Mouse (Mus musculus) yolk sac, embryonic 10.5 days (tissue): Measurements from ENCODE around the gene Gnb3.
A peak's percentile ranks its signal among the peaks of the same experiment; 100 is the strongest.
"Not testable (repeated sequence)": the region's sequence is repeated elsewhere in the genome, so short reads cannot be mapped to it uniquely, and the experiment has no call there.

ENCODE experiments used
- DNase-seq: peaks from one replicate; pipeline ENCODE4 v3.0.0-alpha.2; 2017; ENCODE audit warnings: low spot score

Gnb3 gene

DNA sequence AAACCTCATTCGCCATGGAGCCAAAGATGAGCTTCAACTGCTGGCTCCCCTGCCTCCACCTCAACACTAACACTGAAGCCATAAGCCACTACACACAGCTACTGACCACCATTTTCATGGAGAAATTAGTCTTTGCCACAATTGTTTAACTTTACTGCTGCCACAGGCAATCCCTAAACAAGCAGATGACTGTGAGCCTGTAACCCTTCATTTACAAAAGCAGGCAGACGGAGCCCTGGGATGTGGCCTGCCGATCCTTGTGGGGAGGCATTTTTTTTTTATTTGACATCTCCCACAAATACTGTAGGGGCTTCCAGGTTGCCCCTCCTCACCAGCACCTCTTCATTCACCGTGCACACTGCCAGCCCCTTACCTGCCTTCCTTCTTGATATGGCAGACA lies 23.5 kb downstream of the Gnb3 start:
- no peak for DNase-seq

DNA sequence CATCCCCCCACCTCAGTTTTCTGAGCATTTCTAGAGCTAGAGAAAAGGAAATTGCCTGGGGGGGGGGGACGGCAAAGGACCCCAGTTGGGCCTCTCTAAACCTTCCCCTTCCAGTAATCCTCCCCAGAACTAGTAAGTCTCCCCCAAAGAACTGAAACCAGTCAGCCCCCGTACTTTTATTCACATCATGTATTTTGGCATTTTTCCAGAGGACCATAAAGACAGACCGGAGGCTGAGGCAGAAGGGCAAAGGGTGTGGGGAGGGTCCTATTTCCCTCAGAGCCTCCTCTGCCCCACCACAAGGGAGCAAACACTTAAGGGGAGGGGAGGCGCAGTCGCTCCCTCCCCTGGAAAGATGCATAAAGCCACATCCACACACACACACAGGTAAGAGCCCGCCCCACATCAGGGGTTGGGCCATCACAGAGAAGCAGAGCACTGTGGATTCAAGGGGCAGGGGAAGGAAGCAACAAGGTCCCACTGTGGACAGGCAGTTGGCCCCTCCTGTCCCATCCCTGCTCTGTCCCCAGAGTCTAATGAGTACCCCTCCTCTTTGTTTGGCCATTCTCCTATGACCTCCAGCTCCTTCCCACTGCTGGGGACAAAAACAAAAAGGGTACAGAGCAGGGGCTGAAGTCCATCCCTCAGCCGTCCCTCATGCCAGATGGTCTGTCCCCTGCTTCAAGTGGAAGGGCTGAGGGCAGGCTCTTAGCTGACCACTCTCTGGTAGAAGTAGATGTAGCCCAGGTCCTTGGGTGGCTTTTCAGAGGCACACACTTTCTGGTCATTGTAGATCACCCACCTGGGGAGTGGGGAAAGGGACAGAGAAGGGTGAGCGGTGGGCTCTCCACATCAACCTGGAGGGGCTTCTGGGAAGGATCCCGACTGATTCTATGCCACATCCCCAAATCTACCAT lies 25.0 kb downstream of the Gnb3 start:
- DNase-seq, result no peak

DNA sequence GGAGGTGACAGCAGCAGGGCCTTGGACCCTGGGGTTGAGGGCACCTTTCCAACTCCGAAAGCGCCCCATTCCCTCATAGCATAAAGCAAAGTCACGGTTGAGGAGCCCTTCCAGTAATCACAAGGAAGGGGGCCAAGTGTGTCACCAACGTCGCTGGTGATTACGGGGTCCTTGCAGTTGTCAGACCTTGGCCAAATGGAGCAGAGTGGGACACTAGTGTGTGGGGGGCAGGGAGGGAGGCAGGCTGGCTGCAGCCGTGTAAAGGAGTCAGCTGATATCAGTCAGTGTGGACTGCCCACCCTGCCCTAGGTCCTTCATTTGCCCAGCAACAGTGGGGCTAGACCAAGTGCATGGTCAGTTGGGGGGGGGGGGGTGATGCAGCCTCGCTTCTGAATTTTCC lies 25.6 kb downstream of the Gnb3 start:
- no peak for DNase-seq

DNA sequence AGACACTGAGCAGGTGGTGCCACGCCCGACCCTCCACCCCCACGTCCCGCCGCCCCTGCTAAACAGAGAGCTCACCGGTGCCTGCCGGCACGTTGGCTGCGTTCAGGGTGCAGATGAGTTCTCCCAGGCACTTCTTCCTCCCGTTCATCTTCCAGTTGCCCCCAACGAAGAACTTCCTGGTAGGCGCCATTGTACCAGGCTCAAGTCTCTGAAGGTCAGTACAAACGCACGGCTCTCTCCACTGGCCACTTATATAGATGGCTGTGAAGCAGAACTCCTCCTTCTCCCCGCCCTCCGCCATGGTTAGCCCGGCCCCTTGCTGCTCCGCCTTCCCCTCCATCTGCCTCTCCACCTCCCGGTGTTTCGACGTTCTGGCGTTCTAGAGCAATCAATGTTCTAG lies 26.1 kb downstream of the Gnb3 start, which contains the start of gene Tpi1:
Gene Tpi1, minus strand, starts transcription at position 364 of the 400 bp plus-strand sequence.
- peak; percentile 95 for DNase-seq

DNA sequence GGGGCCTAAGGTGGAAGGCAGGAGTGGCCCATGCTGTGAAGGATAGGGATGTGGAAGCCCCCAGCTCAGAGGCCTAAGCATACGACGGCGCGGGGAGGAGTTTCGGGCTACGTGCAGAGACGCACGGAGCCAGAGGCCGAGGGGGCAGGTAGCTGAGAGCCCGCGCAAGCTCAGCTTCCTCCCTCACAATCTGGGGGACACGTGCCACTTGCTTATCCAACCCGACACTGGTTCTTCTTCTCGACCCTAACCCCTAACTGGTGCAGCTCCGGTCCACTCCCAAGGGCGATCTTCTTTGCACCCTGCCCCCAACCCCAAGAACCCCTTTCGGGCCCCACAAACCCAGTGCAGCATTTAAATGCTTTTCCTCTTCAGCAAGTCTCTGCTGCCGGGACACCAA lies 26.6 kb downstream of the Gnb3 start:
- peak; percentile 78 for DNase-seq

DNA sequence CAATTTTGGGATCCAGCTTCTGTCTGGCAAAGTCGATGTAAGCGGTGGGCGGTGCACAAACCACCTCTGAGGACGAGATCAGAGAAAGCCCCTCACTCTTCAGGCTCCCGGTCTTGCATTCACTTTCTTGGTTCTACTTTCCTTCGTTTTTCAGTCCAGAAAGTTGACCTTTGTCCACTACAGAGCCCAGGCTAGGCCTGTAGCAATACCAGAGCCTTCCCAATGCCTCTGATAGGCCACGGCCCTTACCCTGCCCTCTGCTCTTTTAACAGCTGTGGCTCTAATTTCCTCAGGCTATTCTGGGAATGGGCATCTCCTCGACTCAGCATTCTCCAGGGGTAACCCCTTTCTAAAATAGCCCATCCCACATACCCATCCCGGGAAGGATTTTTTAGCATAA lies 27.2 kb downstream of the Gnb3 start:
- DNase-seq, result peak; percentile 48

DNA sequence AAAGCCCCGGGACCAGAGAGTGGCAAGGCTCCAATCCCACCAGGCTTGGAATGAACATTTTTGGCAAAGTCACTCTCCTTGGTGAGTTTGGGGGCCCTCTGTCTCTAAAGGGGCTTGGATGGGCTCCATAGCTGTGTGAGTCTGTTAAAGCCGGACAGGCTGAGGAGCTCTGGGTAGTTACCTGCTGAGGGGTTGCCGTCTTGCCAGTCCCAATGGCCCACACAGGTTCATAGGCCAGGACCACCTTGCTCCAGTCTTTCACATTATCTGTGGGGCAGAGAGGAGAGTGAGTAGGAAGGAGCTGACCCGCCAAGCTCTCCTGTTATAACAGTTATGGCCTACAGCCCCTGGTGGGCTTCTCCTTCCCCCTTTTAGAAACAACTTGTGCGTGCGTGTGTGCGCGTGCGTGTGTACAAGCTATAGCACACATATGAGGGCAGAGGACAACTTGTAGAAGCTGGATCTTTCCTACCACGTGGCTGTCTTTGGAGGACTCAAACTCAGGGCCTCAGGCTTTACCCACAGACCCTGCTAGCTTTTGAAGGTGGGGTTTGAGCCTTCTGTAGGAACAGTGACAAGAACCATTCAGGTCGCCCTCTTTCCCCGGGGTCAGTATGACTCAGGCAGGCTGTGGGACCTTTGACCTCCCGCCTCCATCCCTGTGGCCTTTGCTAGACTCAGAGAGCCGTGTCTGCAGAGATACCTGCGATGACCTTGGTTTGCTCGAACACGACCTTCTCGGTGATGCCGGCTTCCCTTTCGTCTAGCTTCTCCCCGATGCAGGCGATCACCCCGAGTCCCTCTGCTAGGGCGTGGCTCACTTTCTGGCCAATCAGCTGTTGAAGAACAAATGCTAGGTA lies 28.1 kb downstream of the Gnb3 start:
- peak; percentile 81 for DNase-seq

DNA sequence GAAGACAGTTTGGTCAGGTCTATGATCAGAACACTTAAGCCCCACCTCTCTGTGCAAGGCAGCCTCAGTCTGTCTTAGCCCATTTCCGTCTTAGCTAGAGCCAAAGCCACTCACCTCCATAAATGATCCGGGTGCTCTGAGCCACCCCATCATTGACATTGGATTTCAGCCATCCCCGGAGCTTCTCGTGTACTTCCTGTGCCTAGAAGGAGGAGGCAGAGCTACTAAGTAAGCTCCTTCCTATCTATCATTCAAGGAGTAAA lies 28.7 kb downstream of the Gnb3 start:
- no peak for DNase-seq

DNA sequence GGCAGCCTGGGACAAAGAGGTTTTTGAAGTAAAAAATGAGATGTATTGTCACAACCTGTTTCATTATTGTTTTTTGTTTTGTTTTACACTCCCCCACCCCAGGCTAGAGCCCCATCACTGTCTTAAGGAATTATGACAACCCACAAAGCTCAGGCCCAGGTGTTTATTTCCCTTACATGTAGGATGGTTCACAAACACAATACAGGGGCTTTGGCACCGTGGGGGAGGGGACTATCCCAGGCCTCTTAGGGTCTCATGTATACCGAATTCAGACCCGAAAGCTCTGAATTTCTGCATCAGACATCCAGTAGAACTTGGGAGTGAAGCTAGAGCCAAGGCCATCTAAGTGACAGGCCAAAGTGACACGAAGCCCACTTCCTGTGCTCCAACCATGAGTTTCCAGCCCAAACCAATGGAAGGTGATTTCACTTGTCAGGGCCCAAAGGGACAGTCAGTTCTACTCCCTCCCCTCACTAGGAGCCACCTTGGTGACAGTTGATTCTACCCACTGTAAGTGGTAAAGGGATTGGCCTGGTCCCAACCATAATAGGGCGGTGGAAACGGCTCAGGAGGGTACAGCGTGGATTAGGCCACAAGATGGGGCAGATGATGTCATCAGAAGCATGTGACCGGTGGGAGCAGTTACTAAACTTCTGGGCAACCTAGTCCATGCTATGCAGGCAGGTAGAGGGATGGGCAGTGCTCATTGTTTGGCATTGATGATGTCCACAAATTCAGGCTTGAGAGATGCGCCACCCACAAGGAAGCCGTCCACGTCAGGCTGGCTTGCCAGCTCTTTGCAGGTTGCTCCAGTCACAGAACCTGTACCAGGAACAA lies 29.3 kb downstream of the Gnb3 start:
- not testable (repeated sequence) for DNase-seq

DNA sequence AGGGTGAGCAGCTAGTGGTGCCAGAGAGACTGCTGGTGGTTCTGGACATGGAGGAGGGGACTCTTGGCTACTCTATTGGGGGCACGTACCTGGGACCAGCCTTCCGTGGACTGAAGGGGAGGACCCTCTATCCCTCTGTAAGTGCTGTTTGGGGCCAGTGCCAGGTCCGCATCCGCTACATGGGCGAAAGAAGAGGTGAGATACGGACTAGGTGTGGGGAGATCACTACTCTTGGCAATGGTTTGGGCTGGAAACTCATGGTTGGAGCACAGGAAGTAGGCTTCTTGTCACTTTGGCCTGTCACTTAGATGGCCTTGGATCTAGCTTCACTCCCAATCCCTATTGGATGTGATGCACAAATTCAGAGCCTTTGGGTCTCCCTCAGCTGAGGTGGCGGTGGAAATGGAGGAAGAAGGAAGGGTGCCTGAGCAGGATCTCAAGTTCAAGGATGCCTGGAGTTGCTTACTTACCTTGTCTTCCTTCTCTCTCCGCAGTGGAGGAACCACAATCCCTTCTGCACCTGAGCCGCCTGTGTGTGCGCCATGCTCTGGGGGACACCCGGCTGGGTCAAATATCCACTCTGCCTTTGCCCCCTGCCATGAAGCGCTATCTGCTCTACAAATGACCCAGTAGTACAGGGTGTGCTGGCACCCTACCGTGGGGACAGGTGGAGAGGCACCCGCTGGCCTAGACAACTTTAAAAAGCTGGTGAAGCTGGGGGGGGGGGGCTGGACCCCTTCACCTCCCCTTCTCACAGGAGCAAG lies 30.1 kb downstream of the Gnb3 start:
- DNase-seq, result no peak

DNA sequence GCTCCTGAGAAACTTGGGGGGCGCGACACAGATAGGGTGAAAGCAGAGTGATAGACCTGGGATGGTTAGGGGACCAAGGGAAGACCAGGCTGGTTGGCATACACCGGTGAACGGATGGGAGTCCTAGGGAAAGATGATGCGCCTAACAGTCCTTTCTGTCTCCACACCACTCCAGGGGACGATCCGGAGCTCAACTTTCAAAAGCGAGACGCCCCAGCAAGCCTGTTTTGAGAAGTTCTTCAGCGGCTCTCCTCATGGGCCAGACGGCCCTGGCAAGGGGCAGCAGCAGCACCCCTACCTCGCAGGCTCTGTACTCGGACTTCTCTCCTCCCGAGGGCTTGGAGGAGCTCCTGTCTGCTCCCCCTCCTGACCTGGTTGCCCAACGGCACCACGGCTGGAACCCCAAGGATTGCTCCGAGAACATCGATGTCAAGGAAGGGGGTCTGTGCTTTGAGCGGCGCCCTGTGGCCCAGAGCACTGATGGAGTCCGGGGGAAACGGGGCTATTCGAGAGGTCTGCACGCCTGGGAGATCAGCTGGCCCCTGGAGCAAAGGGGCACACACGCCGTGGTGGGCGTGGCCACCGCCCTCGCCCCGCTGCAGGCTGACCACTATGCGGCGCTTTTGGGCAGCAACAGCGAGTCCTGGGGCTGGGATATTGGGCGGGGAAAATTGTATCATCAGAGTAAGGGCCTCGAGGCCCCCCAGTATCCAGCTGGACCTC lies 30.9 kb downstream of the Gnb3 start:
- DNase-seq, result peak; percentile 88

DNA sequence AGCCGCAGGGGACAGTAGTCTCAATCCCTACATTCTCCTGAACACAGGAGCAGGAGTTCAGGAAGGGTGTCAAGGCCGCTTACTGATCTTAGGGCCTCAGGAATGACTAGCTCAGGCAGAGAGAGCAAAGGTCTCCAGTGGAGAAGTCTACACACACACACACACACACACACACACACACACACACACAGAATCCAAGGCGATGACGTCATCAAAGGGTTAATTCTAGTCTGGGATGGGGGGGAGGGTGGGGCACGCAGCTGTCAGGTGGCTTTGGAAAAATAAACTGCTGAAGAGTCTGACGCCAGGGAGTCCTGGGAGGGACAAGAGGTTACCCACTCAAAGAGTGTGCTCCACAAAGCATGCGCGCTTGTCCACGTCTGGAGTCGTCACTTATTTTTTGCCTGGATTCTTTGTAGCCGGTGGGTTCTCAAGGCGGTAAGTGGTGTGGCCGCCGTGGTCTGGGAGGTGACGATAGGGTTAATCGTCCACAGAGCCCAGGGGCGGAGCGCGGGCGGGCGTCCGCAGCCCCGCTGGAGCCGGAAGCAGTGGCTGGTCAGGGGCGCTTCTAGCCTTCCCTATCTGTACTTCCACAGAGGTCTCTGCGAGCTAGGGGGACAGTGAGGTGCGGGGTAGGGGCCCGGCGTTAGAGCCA lies 31.6 kb downstream of the Gnb3 start, which contains the start of gene Spsb2:
Gene Spsb2, plus strand, starts transcription at position 304 of the 655 bp plus-strand sequence.
- peak; percentile 92 for DNase-seq

DNA sequence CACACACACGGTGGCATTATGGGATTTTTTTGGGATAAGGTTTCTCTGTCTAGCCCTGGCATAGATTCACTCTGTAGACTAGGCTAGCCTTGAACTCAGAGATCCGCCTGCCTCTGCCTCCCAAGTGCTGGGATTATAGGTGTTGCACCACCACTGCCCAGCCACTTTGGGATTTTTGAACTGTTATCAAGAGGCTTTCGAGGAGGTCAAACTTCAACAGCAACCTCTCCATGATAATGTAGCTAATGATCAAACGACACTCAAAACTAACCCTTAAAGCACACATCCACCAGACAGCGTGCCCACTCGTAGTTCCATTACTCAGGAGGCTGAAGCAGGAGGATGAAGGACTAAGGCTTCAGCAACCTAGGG lies 32.1 kb downstream of the Gnb3 start:
- no peak for DNase-seq

DNA sequence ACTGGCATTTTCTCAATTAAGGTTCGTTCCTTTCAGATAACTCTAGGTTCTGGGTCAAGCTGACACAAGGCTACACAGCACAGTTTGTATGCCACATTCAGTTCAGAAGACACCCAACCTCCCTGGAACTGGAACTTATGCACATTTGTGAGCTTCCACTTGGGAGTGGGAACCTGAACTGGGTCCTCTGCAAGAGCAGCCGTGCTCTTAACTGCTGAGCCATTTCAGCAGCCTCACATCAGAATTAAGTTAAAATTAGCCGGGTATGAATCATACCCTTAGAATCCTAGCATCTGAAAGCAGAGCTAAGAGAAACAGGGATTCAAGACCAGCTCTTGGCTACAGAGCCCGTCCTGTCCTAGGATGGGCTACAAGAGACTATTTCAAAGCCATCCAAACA lies 32.7 kb downstream of the Gnb3 start:
- no peak for DNase-seq

DNA sequence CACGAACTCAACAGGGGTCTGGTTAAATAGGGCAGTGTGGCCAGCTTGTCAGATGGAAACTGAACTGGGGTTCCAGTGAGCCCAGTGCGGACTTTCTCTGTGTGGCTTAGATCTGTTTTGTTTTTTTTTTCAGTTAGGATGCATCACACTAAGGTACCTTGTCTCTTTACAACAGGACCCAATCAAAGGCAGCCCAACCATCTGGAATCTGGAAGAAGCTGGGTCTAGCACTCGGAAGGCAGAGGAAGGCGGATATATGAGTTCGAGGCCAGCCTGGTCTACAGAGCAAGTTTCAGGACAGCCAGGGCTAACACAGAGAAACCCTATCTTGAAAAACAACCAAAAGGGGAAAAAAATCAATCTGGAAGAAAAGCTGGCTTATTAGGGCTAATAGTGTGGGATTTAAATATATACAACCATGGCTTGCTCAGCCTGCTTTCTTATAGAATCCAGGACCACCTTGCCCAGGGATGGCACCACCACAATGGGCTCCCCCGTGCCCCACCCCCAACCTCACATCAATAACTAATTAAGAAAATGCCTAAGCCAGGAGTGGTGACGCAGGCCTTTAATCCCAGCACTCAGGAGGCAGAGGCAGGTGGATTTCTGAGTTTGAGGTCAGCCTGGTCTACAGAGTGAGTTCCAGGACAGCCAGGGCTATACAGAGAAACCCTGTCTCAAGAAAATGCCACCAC lies 33.5 kb downstream of the Gnb3 start:
- DNase-seq, result no peak

DNA sequence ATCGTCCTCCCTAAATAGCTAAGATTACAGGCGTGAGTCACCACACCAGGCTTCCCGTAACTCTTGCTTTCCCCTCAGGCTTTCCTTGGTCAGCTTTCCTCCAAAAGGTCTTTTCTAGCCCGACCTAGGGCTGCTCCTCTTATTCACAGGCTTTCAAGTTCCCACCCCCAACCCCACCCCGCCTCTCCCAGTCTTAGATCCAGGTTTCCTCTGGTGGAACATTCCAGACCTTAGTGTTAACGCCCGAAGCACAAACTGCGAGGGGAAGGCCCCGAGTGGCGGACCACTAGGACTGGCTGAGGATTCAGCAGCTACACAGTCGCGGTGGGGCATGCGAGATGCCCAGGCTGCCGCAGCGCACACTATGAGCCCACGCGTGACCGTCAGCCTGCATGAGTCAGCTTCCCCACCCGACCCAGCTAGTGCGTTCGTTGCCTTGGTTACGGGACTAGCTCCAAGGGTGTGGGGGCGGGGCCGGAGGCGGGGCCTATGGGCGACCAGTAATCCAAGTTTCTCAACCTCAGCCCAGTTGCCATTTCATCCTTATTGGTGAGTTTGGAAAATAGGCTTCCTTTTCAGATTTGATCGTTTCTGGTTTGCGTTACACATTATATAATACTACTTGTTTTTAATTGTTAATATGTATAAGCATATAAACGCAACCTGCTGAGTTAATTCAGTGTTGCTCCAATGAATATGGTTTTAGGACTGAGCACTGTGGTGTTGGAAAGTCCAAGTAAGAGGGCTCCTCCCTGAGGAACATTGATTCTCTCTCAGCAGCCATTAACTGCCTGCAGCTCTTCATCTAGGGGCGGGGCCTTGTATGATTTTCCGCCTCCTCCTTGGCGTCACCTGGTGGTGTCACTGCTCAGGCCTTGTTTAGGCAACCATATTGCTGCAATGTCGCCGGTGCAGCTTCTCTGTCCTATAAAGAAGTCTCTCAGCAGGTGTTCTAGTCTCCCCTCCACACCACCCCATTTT lies 34.4 kb downstream of the Gnb3 start:
- DNase-seq, result peak; percentile 96

DNA sequence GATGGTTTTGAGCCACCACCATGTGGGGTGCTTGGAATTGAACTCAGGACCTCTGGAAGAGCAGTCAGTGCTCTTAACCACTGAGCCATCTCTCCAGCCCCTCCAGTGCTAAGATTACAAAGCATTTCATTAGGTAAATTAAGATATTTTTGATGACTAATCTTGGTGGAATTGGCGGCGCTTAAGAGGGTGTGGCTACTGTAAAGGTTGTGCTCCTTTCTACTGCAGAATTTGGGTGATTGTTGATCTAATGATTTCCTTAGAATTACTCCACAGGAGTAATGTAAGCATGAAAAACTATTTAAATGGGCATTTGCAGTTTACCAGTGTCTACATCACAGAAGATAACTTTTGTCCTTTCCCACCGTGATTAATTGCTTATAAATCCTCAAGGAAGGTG lies 35.7 kb downstream of the Gnb3 start:
- no peak for DNase-seq

DNA sequence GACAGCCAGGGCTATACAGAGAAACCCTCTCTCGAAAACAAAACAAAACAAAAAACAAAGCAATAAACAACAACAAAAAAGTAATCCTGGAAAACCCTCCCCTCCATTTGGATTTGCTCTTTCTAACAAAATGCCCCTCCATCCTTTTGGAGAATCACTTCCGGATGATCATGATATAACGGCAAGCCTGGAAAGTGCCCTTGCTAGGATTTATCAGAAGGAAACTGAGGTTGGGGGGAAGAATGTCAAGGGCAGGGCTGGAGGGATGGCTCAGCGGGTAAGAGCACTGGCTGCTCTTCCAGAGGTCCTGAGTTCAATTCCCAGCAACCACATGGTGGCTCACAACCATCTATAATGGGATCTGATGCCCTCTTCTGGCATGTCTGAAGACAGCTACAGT lies 36.4 kb downstream of the Gnb3 start:
- DNase-seq, result not testable (repeated sequence)
